Mouse (Mus musculus) adipocyte (in vitro differentiated cells): Measurements from ENCODE around the gene Alkbh4.
"Not testable (repeated sequence)": the region's sequence is repeated elsewhere in the genome, so short reads cannot be mapped to it uniquely, and the experiment has no call there.

Source experiments
- DNase-seq: peaks from one replicate; pipeline ENCODE4 v3.0.0-alpha.2; 2016; ENCODE audit warnings: low spot score

Alkbh4 gene

DNA sequence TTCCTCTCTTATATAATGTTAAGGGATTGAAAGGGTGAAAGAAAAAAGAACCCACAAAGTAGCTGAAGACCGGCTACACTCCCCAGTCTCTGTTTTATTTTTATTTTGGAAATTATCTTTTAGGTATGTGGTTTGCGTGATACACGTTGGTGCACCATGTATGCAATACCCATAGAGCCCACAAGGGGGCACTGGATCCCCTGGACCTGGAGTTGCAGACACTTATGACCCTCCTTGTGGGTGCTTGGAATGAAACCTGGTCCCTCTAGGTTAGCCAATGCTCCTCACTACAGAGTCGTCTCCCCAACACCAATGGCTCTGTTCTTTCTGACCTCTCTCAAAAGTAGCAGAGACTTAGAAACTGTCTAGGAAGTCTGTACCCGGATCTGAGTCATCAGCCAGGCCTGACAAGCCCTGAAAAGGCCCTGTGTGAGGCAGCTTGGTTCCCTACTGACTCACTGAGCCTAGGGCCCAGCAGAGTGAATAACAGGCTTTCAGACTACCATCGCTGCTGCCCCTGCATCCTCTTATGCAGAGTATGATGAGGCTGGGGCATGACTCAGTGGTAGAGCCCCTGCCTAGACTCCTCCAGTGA lies 7.3 kb downstream of the Alkbh4 start:
- DNase-seq = peak; percentile 16

DNA sequence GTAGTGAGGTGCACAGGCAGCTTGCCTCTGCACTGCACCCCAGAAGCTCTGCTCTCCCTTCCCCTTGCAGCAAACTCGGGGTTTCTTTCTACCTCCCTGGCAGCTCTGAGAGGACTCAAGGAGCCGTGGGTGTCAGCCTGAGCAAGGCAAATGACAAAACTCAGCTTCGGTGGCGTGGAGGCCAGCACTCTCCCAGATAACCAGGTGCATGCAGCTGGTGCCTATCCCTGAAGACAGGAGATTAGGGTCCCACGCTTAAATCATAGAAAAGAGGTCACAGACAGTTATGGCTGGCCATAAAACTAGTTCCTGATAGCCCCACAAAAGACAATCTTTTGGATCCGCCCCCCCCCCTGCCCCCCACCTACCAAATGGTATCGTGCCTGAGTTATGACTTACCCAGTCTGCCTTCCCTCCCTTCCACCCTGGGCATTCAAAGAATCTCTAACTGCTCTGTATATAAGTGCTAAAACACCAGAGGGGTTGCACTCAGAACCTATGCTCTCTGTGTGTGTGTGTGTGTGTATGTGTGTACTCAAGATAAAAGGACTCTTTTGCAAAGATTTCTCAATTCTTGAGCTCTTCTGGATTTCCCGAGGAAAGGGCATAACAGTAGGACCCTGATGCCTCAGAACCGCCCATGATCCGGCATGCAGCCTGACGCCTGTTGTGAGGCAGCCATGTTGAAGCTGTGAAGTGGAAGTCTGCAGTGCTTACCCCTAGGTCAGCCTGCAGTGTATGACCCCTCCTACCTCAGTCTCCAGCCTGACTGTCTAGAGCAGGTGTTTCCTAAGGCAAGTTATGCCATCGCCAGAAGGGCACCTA lies 8.9 kb downstream of the Alkbh4 start:
- DNase-seq = no peak

DNA sequence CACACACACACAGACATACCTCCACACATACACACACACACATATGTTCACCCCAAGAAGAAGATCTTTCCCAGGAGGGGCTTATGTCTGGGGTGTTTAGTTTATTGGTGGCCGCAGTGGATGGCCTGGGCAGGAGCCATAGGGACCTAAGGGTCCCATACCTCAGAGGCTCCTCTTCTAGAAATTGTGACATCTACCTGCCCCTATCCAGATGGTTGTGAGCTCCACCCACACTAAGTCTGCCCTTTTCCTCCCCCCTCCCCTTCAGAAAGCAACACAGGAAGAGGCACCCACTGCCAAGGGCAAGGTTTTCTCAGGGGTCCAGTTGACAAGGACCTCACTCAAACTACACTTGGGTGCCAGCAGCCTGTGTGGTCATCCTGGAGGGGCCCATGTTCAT lies 11.0 kb downstream of the Alkbh4 start:
- no peak for DNase-seq

DNA sequence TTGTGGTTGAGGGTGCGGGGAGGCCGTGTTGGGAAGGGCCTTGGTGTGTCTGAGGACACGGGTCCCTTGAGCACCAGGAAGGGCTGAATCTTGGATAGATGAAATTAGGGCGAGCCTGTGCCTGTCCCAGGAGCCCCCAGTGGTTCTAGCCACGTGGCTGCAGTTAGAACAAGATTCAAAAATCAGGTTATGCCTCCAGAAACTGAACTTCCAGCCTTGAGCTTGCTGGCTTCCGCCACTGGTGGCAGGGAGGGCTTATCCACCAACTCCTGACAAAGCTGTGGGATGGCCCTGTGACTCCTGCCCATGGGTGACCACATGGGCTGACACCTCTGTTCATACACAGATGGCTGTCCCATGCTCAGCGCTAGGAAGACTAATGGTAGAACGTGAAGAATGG lies 11.8 kb downstream of the Alkbh4 start:
- DNase-seq = no peak

DNA sequence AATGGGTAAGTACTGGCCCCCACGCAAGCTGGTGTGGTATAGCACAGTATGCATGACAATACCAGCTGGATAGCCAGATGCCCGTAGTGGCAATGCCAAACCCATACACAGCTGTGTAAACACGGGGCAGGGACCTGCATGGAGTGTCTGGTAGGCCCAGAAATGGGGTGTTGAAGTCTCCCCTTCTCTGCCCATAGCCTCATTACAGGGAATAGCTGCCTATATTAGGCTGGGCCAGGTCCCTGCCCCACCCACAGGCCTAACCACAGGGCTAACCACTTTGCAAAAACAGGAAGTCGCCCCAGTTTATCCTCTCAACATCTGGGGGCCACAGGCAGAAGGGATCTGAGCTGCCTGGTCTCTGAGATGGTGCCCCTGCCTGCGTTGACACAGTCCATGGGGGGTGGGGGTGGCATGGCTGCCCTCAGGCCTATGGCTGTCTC lies 13.2 kb downstream of the Alkbh4 start:
- DNase-seq = not testable (repeated sequence)

DNA sequence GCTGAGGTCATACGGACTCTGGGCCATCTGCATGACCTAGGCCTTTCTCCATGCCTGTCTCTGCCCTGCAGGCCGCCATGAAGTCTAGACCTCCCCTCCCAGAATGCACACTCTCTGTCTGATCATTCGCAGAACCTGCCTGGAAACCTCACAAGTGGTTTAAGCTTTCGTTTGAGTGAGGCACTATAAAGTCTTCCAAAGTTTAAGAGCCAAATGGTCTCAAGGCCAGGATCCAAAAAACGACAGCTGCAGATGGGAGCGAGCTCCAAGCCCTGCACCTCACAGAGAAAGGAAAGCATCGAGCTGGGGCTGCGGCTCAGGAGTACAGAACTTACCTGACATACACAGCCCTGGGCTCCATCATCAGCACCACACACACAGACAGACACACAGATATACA lies 16.4 kb downstream of the Alkbh4 start:
- DNase-seq = no peak

DNA sequence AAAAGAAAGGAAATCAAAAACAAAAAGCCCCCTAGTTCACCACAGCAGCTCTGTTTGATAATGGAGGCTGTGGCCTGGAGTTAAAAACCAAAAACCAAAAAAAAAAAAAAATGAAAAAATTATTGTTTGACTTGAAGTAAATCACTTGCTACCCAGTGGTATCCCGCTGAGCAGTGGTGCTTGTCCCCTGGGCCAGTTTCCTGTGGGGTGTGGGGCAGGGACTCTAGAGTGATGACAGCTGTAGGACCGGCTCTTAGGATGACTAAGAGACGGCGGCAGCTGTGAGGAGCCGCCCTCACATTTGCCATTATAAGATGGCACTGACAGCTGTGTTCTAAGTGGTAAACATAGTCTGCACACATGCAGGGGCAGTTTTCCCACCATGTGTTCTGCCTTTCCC lies 19.5 kb downstream of the Alkbh4 start:
- peak; percentile 57 for DNase-seq

DNA sequence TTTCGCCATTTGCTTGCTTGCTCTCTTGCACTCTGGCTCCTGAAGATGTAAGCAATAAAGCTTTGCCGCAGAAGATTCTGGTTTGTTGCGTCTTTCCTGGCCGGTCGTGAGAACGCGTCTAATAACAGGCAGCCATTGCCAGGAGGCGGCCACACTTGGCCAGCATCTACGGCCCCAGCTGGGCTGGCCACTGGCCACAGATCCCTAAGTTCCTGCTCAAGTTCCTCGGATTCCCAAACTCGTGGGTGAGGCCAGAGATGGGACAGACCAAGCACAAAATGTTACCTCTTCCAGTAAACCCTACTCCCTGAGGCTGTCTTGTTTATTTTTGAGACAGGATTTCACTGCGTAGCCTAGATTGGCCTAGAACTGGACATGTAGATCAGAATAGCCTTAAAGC lies 24.1 kb downstream of the Alkbh4 start:
- DNase-seq = peak; percentile 69

DNA sequence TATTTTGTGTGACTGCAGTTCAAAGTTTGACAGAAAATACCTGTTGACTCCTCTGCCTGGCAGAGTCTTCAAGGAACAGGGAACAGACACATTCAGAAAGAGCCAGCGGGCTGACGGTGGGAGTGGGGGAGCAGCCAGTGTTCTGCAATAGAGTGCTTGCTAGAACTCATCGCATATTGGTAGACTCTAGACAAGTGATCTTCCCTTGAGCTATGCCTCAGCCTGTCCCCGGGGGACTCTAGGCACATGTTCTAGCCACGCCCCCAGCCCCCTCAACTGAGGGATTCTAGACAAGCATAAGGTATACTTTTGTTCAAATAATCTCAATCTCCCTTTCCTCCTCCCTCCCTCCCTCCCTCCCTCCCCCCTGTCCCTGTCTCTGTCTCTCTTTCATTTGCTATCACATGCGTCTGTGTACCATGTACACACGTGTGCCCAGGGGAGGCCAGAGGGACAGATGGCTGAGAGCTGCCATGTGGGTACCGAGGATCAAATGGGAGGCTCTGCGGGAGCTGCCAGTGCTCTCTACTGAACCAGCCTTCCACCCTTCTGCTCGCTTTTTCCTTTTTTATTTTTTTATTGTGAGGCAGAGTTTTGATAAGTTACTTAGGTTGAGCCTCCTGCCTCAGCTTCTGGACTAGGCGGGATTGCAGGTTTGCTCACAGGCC lies 28.0 kb downstream of the Alkbh4 start:
- DNase-seq = no peak

DNA sequence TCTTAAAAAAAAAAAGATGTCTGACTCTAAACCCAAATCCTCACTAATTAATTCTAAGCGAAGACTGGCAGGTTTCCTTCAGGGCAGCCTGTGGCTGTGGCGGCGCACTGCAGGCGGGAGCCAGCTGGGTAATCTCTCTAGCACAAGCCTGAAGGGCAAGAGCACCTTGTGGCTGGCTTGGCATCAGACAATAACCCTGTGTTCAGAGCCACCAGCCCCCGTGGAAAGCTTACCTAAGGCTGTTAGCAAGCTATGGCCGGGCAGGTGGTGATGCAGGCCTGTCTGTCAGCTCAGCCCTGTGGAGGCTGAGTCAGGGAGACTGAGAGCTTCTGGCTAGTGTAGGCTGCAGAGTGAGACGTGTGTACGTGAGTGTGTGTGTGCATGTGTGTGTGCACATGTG lies 29.3 kb downstream of the Alkbh4 start:
- DNase-seq = no peak

DNA sequence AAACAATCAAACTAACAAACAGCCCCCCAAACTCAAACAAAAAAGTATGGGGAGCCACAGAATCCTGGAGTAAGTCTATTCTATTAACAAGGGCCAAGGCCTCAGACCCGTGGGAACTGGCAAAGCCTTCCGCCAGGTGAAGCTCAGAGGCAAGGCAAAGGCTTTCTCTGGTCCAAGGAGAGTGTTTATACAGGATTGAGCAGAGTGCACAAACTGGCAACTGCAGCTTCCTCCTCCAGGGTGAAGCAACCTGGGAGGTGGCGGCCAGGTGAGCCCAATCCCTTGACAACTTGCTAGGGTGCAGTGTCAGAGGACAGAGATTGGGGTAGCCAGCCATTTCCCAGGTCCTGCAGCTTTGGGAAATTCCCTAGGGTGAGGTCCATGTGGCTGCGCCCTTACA lies 31.4 kb downstream of the Alkbh4 start:
- DNase-seq = no peak

DNA sequence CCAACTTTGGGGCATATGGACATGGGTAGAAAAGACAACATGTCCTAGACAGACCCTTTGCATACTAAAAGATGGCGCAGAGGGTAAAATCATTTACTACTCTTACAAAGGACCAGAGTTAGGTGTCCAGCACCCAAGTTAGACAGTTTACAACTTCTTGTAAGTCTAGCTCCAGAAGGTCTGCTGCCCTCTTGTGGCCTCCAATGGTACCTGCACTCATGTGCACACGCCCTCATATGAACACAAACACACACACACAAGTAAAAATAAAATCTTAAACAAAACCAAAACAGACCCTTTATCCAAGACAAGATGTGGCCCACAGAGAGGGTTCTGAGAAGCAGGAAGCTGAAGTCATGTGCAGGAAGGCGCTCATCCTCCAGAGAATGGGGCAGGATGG lies 32.1 kb downstream of the Alkbh4 start:
- no peak for DNase-seq

DNA sequence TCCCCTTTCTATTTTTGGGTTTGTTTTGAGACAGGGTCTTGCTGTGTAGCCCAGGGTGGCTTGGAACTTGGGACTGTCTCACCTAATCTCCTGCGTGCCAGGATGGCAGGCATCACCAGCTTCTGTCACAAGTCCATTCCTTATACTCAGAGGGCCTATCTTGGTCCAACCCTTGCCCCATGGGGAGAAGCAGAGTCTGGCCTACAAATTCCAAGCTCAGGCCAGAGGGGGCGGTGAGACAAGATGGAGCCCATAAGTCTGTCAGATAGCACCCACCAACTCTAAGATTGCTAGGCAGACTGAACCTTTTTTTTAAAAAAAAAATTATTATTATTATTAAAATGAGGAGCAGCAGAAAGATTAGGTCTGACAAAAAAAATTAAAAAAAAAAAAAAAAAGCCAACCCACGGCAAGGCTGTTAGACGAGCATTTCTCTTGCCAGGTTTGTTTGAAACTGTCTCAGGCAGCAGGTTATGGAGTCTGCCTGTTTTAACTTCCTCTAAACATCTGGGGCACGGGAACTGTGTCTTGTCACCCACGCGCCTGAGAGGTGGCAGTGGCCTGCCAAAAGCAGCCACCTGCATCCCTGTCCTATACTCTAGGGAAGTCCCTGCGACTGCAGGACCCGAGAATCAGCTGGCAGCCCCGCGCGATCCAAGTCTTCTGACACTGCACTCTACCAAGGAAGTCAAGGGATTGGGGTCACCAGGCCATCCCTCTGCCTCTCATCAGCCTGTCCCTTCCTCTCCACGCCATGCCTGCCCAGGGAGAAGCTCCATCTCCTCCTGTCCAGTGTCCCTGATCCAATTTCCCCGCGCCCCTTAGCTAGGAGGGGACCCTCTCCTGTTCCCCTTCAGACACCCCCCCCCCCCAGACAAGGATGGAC lies 33.9 kb downstream of the Alkbh4 start:
- DNase-seq = peak; percentile 25

DNA sequence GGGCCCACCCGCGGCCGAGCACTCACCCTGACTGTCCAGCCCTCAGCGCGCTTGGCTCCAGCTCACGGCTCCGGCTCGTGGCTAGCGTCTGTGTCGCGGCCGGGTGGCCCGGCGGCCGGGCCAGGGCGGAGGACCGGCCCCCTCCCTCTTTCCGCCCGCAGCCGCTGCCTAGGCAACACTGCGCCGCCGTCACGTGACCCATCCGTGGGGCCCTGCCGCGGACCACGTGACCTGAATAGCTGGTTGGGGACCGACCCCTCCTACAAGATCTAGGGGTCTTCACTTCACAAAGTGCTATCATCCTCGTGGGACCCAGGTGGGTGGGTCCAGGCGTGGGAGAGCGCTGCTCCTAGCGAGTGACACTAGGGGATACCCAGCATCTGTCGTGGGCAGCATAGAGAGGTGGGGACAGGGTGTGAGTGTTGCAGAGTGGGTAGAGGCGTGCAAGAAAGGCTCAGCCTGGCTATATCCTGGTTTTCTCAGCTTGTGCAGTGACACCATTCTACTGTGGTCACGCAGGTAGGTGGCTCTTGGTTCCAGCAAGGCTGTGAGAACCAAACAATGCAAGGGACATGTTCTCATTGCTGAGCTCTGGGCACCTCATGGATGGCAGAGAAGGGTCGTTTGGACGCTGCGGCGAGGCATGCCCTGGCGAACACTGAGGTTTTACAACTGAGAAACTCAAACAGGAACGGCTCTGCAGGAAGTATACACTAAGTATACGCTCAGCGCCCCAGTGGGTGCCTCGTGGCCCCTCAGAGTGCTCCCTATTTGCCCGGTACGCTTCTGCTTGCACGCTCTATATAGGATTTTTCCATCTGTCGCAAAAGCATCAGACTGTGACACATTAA lies 34.8 kb downstream of the Alkbh4 start, which contains the start of gene Orai2:
Gene Orai2, minus strand, starts transcription at position 202 of the 851 bp plus-strand sequence.
- peak; percentile 52 for DNase-seq

DNA sequence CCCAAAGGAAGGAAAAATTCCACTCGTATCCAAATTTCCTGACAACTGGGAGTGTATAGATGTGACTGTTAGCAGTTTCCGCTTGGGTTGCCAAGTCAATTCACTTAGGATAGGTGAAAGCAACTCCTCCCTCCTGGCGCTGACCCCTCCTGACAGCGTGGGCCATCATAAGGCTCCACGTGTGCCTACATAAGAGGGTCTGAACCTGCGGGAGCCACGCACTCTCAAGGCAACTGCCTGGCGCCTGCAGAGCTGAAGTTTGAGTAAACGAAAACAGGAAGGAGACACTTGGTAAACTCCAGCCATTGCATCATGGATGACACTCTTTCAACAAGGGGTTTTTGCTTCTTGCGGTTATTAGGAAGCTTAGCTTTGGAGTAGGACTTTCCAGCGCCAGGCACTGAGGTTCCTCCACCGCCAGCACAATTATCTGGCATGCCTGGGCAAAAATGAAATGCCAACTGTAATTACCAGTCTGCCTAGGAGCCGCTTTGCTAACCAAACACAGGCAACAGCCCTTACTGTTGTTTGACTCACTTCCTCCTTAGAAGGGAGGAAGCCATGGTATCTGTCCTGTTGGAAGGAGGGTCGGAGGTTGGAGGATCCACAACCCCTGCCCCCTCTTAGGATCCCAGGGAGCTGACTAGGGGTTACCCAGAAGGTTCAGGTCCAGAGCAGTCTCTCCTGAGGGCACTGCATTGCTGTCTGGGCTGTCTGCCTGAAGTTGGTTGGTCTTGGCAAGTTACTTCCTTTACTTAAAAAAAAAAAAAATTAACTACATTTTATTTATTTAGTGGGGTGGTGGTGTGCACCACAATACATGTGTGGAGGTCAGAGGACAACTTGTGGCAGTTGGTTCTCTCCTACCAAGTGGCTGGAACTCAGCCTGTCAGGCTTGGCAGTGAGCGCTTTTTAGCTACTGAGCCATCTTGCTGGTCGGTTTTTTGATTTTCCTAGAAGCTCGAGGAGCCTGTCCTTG lies 35.7 kb downstream of the Alkbh4 start:
- peak; percentile 80 for DNase-seq

DNA sequence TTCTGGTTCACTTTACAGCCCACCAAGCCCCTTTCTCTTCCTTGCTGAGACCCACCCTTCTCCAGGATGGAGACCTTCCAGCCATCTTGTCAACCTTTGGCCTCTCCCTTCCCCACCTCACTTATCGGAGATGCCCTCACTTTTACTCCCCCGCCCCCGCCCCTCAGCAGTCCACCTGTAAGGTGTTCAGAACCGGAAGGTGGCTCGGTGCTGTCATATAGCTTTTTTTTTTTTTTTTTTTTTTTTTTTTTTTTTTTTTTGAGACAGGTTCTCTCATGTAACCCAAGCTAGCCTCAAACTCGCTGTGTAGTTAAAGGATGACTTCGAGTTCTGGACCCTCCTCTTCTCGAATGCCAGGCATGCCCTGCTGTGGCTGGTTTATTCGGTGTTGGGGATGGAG lies 37.0 kb downstream of the Alkbh4 start:
- no peak for DNase-seq

DNA sequence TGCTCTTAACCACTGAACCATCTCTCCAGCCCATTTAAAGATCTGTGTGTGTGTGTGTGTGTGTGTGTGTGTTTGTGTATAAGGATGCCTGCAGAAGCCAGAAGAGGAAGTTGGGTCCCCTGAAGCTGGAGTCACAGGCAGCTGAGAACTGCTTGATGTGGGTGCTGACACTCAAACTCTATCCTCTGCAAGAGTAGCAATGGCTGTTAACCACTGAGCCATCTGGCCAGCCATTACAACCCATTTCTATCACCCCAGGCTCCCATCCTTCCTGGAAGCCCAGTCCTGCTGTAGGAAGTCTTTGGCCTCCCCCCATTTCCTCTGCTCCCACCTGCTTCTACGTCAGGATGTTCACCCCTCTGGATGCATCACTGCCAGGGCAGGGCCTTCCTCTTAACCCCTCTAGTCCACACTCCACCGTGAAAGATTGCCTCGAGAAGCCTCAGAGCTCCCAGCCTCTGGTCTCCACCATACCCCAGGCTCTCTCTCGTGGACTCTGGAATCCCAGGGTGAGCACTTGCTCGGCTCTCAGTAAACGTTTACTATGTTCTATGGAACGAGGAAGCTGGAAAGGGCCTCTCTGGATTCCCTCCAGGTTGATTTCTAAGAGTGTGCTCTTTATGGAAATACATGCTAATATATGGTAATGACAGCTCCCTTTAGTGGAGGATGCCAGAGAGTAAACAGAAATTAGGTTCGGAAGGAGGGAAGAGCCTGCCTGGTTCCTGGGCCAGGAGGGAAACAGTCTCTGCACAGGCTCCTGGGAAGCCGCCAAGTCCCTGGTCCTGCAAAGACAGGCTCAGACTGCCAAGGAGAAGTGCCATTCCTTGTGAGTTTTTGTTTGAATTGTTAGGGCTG lies 37.9 kb downstream of the Alkbh4 start:
- peak; percentile 87 for DNase-seq

DNA sequence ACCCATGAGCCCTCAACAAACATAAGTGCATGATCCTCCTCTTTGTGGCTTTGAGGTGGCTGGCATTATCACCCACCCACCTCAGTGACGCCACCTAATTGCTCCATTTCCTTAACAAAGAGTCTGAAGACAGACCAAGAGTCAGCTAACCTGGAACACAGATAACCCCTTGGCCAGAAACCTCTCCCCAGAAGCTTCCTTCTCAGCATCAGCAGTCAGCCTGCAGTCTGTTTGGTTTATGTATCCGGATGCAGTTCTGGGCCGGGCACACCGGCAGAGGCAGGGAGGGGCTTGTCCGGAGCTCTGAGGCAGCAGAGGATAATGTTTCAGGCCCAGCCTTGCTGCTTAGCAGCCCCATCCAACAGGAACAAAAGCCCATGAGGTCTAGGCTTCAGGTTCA lies 43.6 kb downstream of the Alkbh4 start:
- DNase-seq = no peak

DNA sequence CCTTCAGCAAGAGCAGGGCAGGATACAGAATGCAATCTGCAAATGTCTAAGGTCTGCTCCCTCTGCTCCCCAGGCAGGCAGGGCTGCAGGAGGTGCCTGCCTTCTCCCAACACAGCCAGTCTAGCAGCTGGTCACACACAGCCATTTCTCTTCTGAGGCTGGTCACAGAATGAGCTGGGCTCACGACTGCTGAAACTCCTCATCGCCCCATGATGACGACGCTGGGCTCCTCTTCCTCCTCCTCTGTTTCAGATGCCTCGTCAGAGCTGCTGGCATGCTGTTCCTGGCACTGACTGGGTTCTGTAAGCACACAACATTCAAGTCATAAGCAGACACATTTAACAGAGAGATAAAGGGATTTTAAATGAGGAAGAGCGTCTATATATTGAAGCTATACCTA lies 45.3 kb downstream of the Alkbh4 start:
- no peak for DNase-seq
